Mouse (Mus musculus) stomach, postnatal 0 days (tissue): Measurements from ENCODE around the gene Tcaf3. TPM values are rescaled to one million over a fixed set of nuclear protein-coding genes. Genes with fewer than 3 reads are reported as not detected.

Experiments
- ATAC-seq: fragments of 200-750 bp; cut with Nextera tagmentation; 2 replicates; pipeline ENCODE4 v1.8.0; 2017; ENCODE audit not compliant: low FRiP score, low TSS enrichment
- DNase-seq: peaks from one replicate; pipeline ENCODE4 v3.0.0-alpha.2; 2016; ENCODE audit warnings: low spot score
- H3K27ac ChIP-seq: fragments of 300-500 bp; sonication (generic); replicated peaks from 2 replicates; pipeline ENCODE4 v1.5.1; 2014; ENCODE audit warnings: mild to moderate bottlenecking, control low read depth
- H3K27me3 ChIP-seq: fragments of 300-500 bp; sonication (generic); 2 replicates; pipeline ENCODE4 v1.6.1; 2014; ENCODE audit warnings: low read length; ENCODE audit not compliant: control insufficient read depth, insufficient read depth
- H3K36me3 ChIP-seq: fragments of 300-500 bp; sonication (generic); 2 replicates; pipeline ENCODE4 v1.6.1; 2014; ENCODE audit warnings: low read length, mixed read lengths; ENCODE audit not compliant: control insufficient read depth, insufficient read depth
- H3K4me1 ChIP-seq: fragments of 300-500 bp; sonication (generic); replicated peaks from 2 replicates; pipeline ENCODE4 v1.6.1; 2014; ENCODE audit warnings: antibody characterized with exemption; ENCODE audit not compliant: control insufficient read depth, insufficient read depth
- H3K4me2 ChIP-seq: fragments of 300-500 bp; sonication (generic); replicated peaks from 2 replicates; pipeline ENCODE4 v1.6.1; 2014; ENCODE audit warnings: low read depth, mild to moderate bottlenecking, control low read depth, moderate library complexity
- H3K4me3 ChIP-seq: fragments of 300-500 bp; sonication (generic); 2 replicates; pipeline ENCODE4 v1.5.1; 2014; ENCODE audit warnings: low read depth, low read length, control low read depth
- H3K9ac ChIP-seq: fragments of 300-500 bp; sonication (generic); 2 replicates; pipeline ENCODE4 v1.6.1; 2014; ENCODE audit warnings: mild to moderate bottlenecking, low read length, control low read depth, mixed read lengths
- H3K9me3 ChIP-seq: fragments of 300-500 bp; sonication (generic); 2 replicates; pipeline ENCODE4 v1.6.1; 2016; ENCODE audit warnings: low read length; ENCODE audit not compliant: control insufficient read depth
- CTCF ChIP-seq: IDR thresholded peaks from 2 replicates; pipeline ENCODE4 v1.5.1; 2016; ENCODE audit warnings: antibody characterized with exemption, low read depth, mild to moderate bottlenecking, moderate library complexity
- EP300 ChIP-seq: optimal IDR thresholded peaks from 2 replicates; pipeline ENCODE3; 2016; ENCODE audit warnings: antibody characterized with exemption
- WGBS: fragments of 180-500 bp; shearing (Covaris S2); extraction: QIAGEN DNeasy Blood & Tissue Kit; methylation state at CpG from one replicate; pipeline ENCODE4 v1.1.7; 2014; 5-methylcytosine and 5-hydroxymethylcytosine counted together
- polyA plus RNA-seq: library from polyadenylated mRNA; unstranded; fragments of >200 nt; fragmentation: Nextera tagmentation; extraction: Ambion mirVana; gene quantifications from 2 replicates; pipeline ENCODE4 v1.2.1, GENCODE M21; 2015

Gene Tcaf3
- not detected in 2 replicates for polyA plus RNA-seq

GRCm38 (mm10) chr6:42597592-42597991, at the start of gene Tcaf3:
Gene Tcaf3 (minus strand): TSS chr6:42597692.
- DNase-seq (no peak), ATAC-seq (no peak)
- Histone ChIP-seq H3K4me3 (no peak within 1 kb of the TSS), H3K36me3 (no peaks in the 10 kb centered on the region), H3K9ac (no peak within 1 kb of the TSS), H3K4me1 (no peaks in the 10 kb centered on the region), H3K27me3 (no peaks in the 10 kb centered on the region), H3K27ac (no peak within 1 kb of the TSS), H3K4me2 (no peak within 1 kb of the TSS), H3K9me3 (no peaks in the 10 kb centered on the region)
- no peak for TF ChIP-seq CTCF
- TF ChIP-seq EP300 = no peak
- WGBS = 62% methylated on average over 4 of the region's 4 CpGs

GRCm38 (mm10) chr6:42644912-42645549, 47.5 kb upstream of the Tcaf3 start, which contains the start of gene Tcaf2:
Gene Tcaf2 (minus strand): TSS chr6:42645254.
- DNase-seq (peak; percentile 92), ATAC-seq (peak; percentile 100)
- under 1% methylated on average over 21 of the region's 23 CpGs for WGBS
- TF ChIP-seq EP300 (no peak), CTCF (peak; percentile 94)
- H3K4me2 ChIP-seq = peak within 1 kb of the TSS; percentile 65
- no peaks in the 10 kb centered on the region for H3K36me3 ChIP-seq
- H3K9ac ChIP-seq = peak within 1 kb of the TSS; percentile 47
- H3K4me1 ChIP-seq = no peaks in the 10 kb centered on the region
- H3K4me3 ChIP-seq = peak within 1 kb of the TSS; percentile 53
- peak within 1 kb of the TSS; percentile 61; the same call in 1 of the 2 replicates for H3K27ac ChIP-seq
- H3K27me3 ChIP-seq = no peaks in the 10 kb centered on the region
- H3K9me3 ChIP-seq = no peaks in the 10 kb centered on the region

- ATAC-seq (no peak), DNase-seq (no peak)
- H3K27ac ChIP-seq = no peak overlapping the region
- H3K9me3 ChIP-seq = no peaks in the 10 kb centered on the region
- H3K27me3 ChIP-seq = no peaks in the 10 kb centered on the region
- no peak for TF ChIP-seq CTCF
- TF ChIP-seq EP300 = no peak
- H3K4me3 ChIP-seq = no peak overlapping the region
- no peaks in the 10 kb centered on the region for H3K4me1 ChIP-seq
- 85% methylated on average over 5 of the region's 5 CpGs for WGBS
- no peaks in the 10 kb centered on the region for H3K36me3 ChIP-seq
- no peak overlapping the region for H3K4me2 ChIP-seq
- no peak overlapping the region for H3K9ac ChIP-seq
These were observed 36.9 kb upstream of the Tcaf3 start for GRCm38 (mm10) chr6:42634393-42634792.

GRCm38 (mm10) chr6:42631395-42631794, 33.9 kb upstream of the Tcaf3 start:
- DNase-seq (no peak), ATAC-seq (no peak)
- Histone ChIP-seq H3K36me3 (no peaks in the 10 kb centered on the region), H3K9ac (no peak overlapping the region), H3K27ac (no peak overlapping the region), H3K4me1 (no peaks in the 10 kb centered on the region), H3K27me3 (no peaks in the 10 kb centered on the region), H3K9me3 (no peaks in the 10 kb centered on the region), H3K4me3 (no peak overlapping the region), H3K4me2 (no peak overlapping the region)
- 55% methylated on average over 4 of the region's 4 CpGs for WGBS
- TF ChIP-seq CTCF (peak; percentile 62), EP300 (no peak)

GRCm38 (mm10) chr6:42616904-42617303, 19.4 kb upstream of the Tcaf3 start:
- Histone ChIP-seq H3K9me3 (no peaks in the 10 kb centered on the region), H3K4me3 (no peak overlapping the region), H3K27me3 (no peaks in the 10 kb centered on the region), H3K4me2 (no peak overlapping the region), H3K36me3 (no peaks in the 10 kb centered on the region), H3K27ac (no peak overlapping the region), H3K4me1 (no peaks in the 10 kb centered on the region), H3K9ac (no peak overlapping the region)
- ATAC-seq (no peak), DNase-seq (no peak)
- 87% methylated on average over 2 of the region's 2 CpGs for WGBS
- TF ChIP-seq CTCF (no peak), EP300 (no peak)

- Histone ChIP-seq H3K9ac (no peak overlapping the region), H3K4me2 (no peak overlapping the region), H3K9me3 (no peaks in the 10 kb centered on the region), H3K4me1 (no peaks in the 10 kb centered on the region), H3K4me3 (no peak overlapping the region), H3K27me3 (no peaks in the 10 kb centered on the region), H3K27ac (no peak overlapping the region), H3K36me3 (no peaks in the 10 kb centered on the region)
- no peak for TF ChIP-seq EP300
- TF ChIP-seq CTCF = peak; percentile 76
- DNase-seq (no peak), ATAC-seq (no peak)
These were observed 14.7 kb upstream of the Tcaf3 start for GRCm38 (mm10) chr6:42612218-42612617.
